20 mouse cellular contexts compared by ENCODE assay signal in genomic region chr17:6755176-6755575, GRCm38 (mm10). TPM values are rescaled to one million over a fixed set of nuclear protein-coding genes. Genes with fewer than 3 reads are reported as not detected.
DNase-seq lines count a peak whose midpoint lies in the region; ATAC-seq lines count a peak whose summit lies in the region.
"Had no signal": no experiment of that assay in that cellular context is flagged by ENCODE, and none has a peak within 500 bp of the region (broad histone marks: within the 10 kb centered on the region; RNA-seq: fewer than 3 reads in every experiment).

No protein-coding gene starts in this region.

- H3K36me3 ChIP-seq in intestine, embryonic 15.5 days, result peaks cover 4% of the 10 kb centered on the region; the same call in 1 of the 2 replicates
- H3K36me3 ChIP-seq in stomach, embryonic 16.5 days (ENCODE audit: control insufficient read depth, insufficient read depth, low read length), result 0 out of 2 replicates have a peak, but pooled peaks cover 3% of the 10 kb centered on the region
- peaks cover 87% of the 10 kb centered on the region for H3K36me3 ChIP-seq in forebrain, embryonic 10.5 days (replicated peaks)
- H3K36me3 ChIP-seq: hindbrain, embryonic 12.5 days had no signal

- 74% methylated on average over 9 of the region's 9 CpGs for WGBS in intestine, embryonic 15.5 days
- WGBS in stomach, embryonic 16.5 days, result 79% methylated on average over 9 of the region's 9 CpGs
- 90% methylated on average over 9 of the region's 9 CpGs for WGBS in forebrain, embryonic 10.5 days

- H3K27ac ChIP-seq in intestine, embryonic 15.5 days, result peak overlapping the region; percentile 61
- peak overlapping the region; percentile 80; the same call in 1 of the 2 replicates for H3K27ac ChIP-seq in stomach, embryonic 16.5 days (ENCODE audit: low read length)
- H3K27ac ChIP-seq in forebrain, embryonic 10.5 days, result no peak overlapping the region
- H3K27ac ChIP-seq: heart, embryonic 10.5 days; hindbrain, embryonic 12.5 days had no signal

- H3K4me2 ChIP-seq in intestine, embryonic 15.5 days (replicated peaks), result no peak overlapping the region; the same call in 1 of the 2 replicates
- no peak overlapping the region for H3K4me2 ChIP-seq in stomach, embryonic 16.5 days (ENCODE audit: low read depth, low read length)
- H3K4me2 ChIP-seq: hindbrain, embryonic 12.5 days had no signal

- H3K4me3 ChIP-seq in intestine, embryonic 15.5 days (replicated peaks), result no peak overlapping the region
- H3K4me3 ChIP-seq in stomach, embryonic 16.5 days (replicated peaks; ENCODE audit: low read length), result no peak overlapping the region
- H3K4me3 ChIP-seq in forebrain, embryonic 10.5 days, result no peak overlapping the region
- H3K4me3 ChIP-seq: heart, embryonic 10.5 days; hindbrain, embryonic 12.5 days; midbrain, embryonic 10.5 days had no signal

- H3K9me3 ChIP-seq in intestine, embryonic 15.5 days, result no peaks in the 10 kb centered on the region
- H3K9me3 ChIP-seq in stomach, embryonic 16.5 days (replicated peaks; ENCODE audit: control insufficient read depth, low read length), result no peaks in the 10 kb centered on the region
- no peaks in the 10 kb centered on the region for H3K9me3 ChIP-seq in forebrain, embryonic 10.5 days
- H3K9me3 ChIP-seq: heart, embryonic 10.5 days; hindbrain, embryonic 12.5 days; midbrain, embryonic 10.5 days had no signal

- peaks cover 24% of the 10 kb centered on the region for H3K4me1 ChIP-seq in intestine, embryonic 15.5 days (replicated peaks)
- H3K4me1 ChIP-seq in stomach, embryonic 16.5 days (ENCODE audit: control insufficient read depth, insufficient read depth, low read length), result peaks cover 36% of the 10 kb centered on the region
- H3K4me1 ChIP-seq in forebrain, embryonic 10.5 days, result peaks cover 31% of the 10 kb centered on the region

- H3K9ac ChIP-seq in intestine, embryonic 15.5 days, result peak overlapping the region; percentile 2; the same call in 1 of the 2 replicates
- no peak overlapping the region for H3K9ac ChIP-seq in stomach, embryonic 16.5 days (ENCODE audit: low read length)
- H3K9ac ChIP-seq: hindbrain, embryonic 12.5 days; liver, postnatal 0 days had no signal

- peak; percentile 0; the same call in 1 of the 2 replicates for ATAC-seq in intestine, embryonic 15.5 days
- no peak for ATAC-seq in stomach, embryonic 16.5 days (ENCODE audit: insufficient read depth, low FRiP score)
- ATAC-seq in megakaryocyte progenitor cell, adult 5-6 weeks (replicated peaks; ENCODE audit: poor library complexity), result no peak
- ATAC-seq: forebrain, embryonic 16.5 days; liver, postnatal 0 days had no signal

- DNase-seq in adrenal gland, adult (ENCODE audit: inconsistent age in 2 of 2, low spot score in 1 of 2), result peak; percentile 48 to 83
- no peak for DNase-seq in adrenal gland, postnatal 4 days (ENCODE audit: low spot score in 2 of 2)
- DNase-seq in kidney, adult 9 months, result peak; percentile 73
- DNase-seq in kidney, adult 18-20 months, result no peak
- DNase-seq in forebrain, embryonic 10.5 days (ENCODE audit: extremely low spot score, low spot score), result no peak
- DNase-seq: cerebellum, adult 11 months; cerebellum, postnatal 14 days; embryo, embryonic 11 days; heart, postnatal 14 days; left cerebral cortex, postnatal 4 days; liver; liver, postnatal 0 days; retina, postnatal 1 day had no signal

- no peaks in the 10 kb centered on the region for H3K27me3 ChIP-seq in intestine, embryonic 15.5 days (replicated peaks)
- no peaks in the 10 kb centered on the region for H3K27me3 ChIP-seq in stomach, embryonic 16.5 days (ENCODE audit: control insufficient read depth, insufficient read depth, low read length)
- H3K27me3 ChIP-seq in forebrain, embryonic 10.5 days (ENCODE audit: poor library complexity, severe bottlenecking), result no peaks in the 10 kb centered on the region

RNA-seq across cellular contexts. Expression of gene Ezr, which starts 27.4 kb away (rescaled TPM):
- total RNA-seq in adrenal gland, postnatal 4 days (2021), result 10 to 100 TPM; 23.7 to 60.5 TPM
- 232 and 235 TPM in 2 replicates for polyA plus RNA-seq in intestine, embryonic 15.5 days (2015; fragmentation: Nextera tagmentation; extraction: Ambion mirVana)
- polyA plus RNA-seq in stomach, embryonic 16.5 days (2015; fragmentation: Nextera tagmentation; extraction: Ambion mirVana), result 266 and 335 TPM in 2 replicates
- 103 and 116 TPM in 2 replicates for polyA plus RNA-seq in forebrain, embryonic 10.5 days (2016; fragmentation: Nextera tagmentation; extraction: Ambion mirVana)
- 43.8 and 45.3 TPM in 2 replicates for total RNA-seq in megakaryocyte progenitor cell, adult 5-6 weeks (2015)
- total RNA-seq in megakaryocyte progenitor cell, adult 5-6 weeks (2017), result 118 and 129 TPM in 2 replicates

Comparison
In these comparisons a context has a peak if more than half of its experiments do, and no peak if none do; other contexts are left out.
1. DNase-seq: peak in adrenal gland, adult (2 of 2) and kidney, adult 9 months (single experiment); none in adrenal gland, postnatal 4 days (0 of 2), kidney, adult 18-20 months (single experiment) and forebrain, embryonic 10.5 days (single experiment).